Mouse (Mus musculus): ENCODE data around the gene Bcl2a1b. TPM values are rescaled to one million over a fixed set of nuclear protein-coding genes. Genes with fewer than 3 reads are reported as not detected.

Gene Bcl2a1b
- 4.0 TPM for polyA plus RNA-seq (2014; fragmentation: Illumina TruSeq; extraction: RNeasy Lipid Tissue Mini Kit (QIAGEN cat#74804); ENCODE audit: low read depth, low replicate concordance)

DNA sequence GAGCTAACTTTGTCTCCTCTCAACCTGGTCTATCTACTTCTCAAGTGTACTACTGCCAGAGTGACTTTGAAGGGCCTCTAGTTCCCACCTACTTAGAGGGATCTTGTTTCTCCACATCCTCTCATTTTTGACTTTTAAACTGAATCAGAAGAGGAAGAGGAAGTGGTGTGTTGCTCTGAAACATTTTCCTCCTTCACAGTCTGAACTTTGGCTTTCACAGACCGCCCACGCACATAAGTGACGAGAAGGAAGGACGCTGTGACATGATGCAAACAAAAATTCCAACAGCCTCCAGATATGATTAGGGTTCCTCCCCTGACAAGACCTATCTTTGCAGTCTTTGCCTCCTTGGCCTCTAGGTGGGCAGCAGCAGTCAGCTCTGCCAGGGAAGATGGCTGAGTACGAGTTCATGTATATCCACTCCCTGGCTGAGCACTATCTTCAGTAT is at the start of gene Bcl2a1b, which contains the start of gene Gm29094:
Bcl2a1b (plus strand) TSS at position 241 of the 448 bp plus-strand sequence.
Gm29094 (plus strand) TSS at position 411 of the 448 bp plus-strand sequence.

DNA sequence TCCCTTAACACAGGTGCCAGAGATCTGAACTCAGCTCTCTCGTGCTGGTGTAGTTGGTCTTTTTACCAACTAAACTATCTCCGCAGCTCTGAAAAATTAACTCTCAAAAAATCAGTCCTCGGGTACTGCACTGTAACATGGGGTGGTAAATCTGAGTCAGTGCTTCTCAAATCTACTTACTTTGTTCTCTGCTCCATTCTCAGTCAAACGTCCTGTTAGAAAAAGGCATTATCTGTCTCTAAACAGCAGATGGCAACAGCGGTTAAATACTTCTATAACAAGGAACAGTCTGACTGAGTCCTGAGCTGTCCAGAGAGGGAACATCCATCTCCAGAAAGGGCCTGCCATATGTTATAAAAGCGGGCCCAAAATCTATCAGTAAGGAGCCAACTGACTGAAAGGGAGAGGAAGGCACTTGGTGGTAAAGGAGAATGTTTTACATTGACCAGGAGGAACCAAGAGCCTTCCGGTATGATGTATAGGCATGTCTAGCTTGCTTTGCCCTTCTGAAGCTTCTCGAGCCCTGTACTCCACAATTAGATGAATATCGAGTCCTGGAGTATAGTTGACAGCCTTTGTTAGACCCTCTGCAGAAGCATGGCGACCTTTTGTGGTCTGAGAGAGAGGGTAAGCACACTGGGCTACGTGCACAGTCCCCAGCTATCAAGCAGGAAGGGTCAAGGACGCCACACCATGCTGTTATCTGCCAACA is 11.5 kb downstream of the Bcl2a1b start, which contains the start of gene Mthfs:
Mthfs (plus strand) TSS at position 324 of the 712 bp plus-strand sequence.

Other genes starting within 250 kb of the Bcl2a1b start
- 1.2 TPM for gene Bcl2a1a, start 242.3 kb upstream of the Bcl2a1b start, polyA plus RNA-seq (2014; fragmentation: Illumina TruSeq; extraction: RNeasy Lipid Tissue Mini Kit (QIAGEN cat#74804); ENCODE audit: low read depth, low replicate concordance)
- gene Trim43b, start 106.4 kb upstream of the Bcl2a1b start, polyA plus RNA-seq (2014; fragmentation: Illumina TruSeq; extraction: RNeasy Lipid Tissue Mini Kit (QIAGEN cat#74804); ENCODE audit: low read depth, low replicate concordance) = not detected
- 1.5 TPM for gene Gm29094, start 170 bp downstream of the Bcl2a1b start, polyA plus RNA-seq (2014; fragmentation: Illumina TruSeq; extraction: RNeasy Lipid Tissue Mini Kit (QIAGEN cat#74804); ENCODE audit: low read depth, low replicate concordance)
- gene Mthfs, start 11.5 kb downstream of the Bcl2a1b start, polyA plus RNA-seq (2014; fragmentation: Illumina TruSeq; extraction: RNeasy Lipid Tissue Mini Kit (QIAGEN cat#74804); ENCODE audit: low read depth, low replicate concordance) = 34.1 TPM

Data from kidney, adult 10 weeks (tissue).